Mouse (Mus musculus) adrenal gland (tissue): ENCODE measurements around the gene Vmn2r100.

Experiments
- intact Hi-C: fragments of 180-260 bp; cut with DNase I; formaldehyde crosslinking; loops from one replicate; pipeline ENCODE4 v1.15.1; 2025
- long read RNA-seq, 2 experiments: library from polyadenylated mRNA; unstranded; transcript quantifications; one replicate each; pipeline ENCODE4 v2.0.0; 2020; ENCODE audit warnings: borderline replicate concordance in 1 of 2; ENCODE audit not compliant: insufficient replicate concordance in 1 of 2

Vmn2r100 gene
- long read RNA-seq, experiment 1: 0 reads
- long read RNA-seq, experiment 2, partial matches to known transcripts: 0 of 1 reads
- long read RNA-seq, experiment 2, other reads (novel, unspliced or antisense): 1 of 1 reads

GRCm38 (mm10) chr17:19504432-19504831 is at the start of gene Vmn2r100:
TSS of gene Vmn2r100 (plus strand) at chr17:19504732.
- intact Hi-C loops: no loop called here

DNA sequence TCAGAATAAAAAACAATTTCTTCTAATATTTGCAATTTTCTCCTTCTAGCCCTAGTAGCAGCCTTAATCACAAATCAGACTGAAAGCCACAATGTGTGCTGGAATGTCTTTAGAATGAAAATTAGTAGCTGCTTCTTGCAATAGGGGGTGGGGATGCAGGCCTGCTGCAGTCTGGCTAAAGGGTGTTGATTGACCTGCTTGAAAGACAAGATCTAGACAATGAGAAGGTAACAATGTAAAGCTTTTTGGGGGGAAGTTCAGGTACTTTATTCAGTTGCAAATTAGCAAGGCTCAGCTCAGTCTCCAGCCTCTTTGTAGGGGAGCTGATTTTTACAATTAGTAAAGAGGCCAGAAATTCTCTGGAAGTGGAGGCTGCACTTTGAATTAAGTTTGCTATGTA is 21.7 kb upstream of the Vmn2r100 start:
- intact Hi-C loops: no loop called here

GRCm38 (mm10) chr17:19576927-19577326 is 72.4 kb downstream of the Vmn2r100 start, which contains the start of gene Vmn2r101:
TSS of gene Vmn2r101 (plus strand) at chr17:19577227.
- intact Hi-C loops: no loop called here
